Mouse (Mus musculus) bone marrow, adult 2 months (tissue): ENCODE measurements around the gene Nme8.

Experiments used
- CTCF ChIP-seq: fragments of 200-500 bp; IDR thresholded peaks from 2 replicates; pipeline ENCODE4 v1.5.1; 2011; ENCODE audit warnings: low read length, control low read depth; ENCODE audit not compliant: control insufficient read depth, insufficient read depth
- POLR2A ChIP-seq: fragments of 200-500 bp; IDR thresholded peaks from 2 replicates; pipeline ENCODE4 v1.6.1; 2011; ENCODE audit warnings: low read depth, mild to moderate bottlenecking, control low read depth, low read length, borderline replicate concordance; ENCODE audit not compliant: control insufficient read depth

GRCm38 (mm10) chr13:19684007-19684406 is 13.6 kb downstream of the Nme8 start:
- TF ChIP-seq POLR2A (no peak), CTCF (peak; percentile 17; the same call in 1 of the 2 replicates)
